Mouse (Mus musculus) spleen, adult 12 weeks (tissue): ENCODE measurements around the gene Exosc2.
A peak's percentile ranks its signal among the peaks of the same experiment; 100 is the strongest.

Source experiments
- DNase-seq: peaks from one replicate; pipeline ENCODE4 v3.0.0; 2022; ENCODE audit warnings: low spot score

The Exosc2 gene

GRCm38 (mm10) chr2:31670551-31671035 is at the start of gene Exosc2:
Exosc2 (plus strand) TSS chr2:31670715.
- peak; percentile 82 for DNase-seq

DNA sequence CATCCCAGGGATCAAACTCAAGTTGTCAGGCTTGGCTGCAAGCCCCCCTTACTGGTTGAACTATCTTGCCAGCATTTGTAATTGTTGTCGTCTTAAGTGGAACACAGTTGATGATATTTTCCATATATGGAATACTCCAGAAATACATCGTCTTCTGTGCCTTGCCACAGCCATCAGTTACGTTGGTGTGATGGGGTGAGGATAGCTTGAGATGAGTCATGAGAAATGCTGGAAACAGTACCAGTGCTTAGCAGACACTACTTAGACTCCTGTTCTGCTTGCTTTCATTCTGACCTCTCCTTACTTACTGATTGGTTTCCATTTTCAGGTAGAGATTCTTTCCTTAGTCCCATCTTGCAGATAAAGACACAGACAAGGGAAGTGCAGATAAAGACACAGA is 37.0 kb upstream of the Exosc2 start:
- no peak for DNase-seq

DNA sequence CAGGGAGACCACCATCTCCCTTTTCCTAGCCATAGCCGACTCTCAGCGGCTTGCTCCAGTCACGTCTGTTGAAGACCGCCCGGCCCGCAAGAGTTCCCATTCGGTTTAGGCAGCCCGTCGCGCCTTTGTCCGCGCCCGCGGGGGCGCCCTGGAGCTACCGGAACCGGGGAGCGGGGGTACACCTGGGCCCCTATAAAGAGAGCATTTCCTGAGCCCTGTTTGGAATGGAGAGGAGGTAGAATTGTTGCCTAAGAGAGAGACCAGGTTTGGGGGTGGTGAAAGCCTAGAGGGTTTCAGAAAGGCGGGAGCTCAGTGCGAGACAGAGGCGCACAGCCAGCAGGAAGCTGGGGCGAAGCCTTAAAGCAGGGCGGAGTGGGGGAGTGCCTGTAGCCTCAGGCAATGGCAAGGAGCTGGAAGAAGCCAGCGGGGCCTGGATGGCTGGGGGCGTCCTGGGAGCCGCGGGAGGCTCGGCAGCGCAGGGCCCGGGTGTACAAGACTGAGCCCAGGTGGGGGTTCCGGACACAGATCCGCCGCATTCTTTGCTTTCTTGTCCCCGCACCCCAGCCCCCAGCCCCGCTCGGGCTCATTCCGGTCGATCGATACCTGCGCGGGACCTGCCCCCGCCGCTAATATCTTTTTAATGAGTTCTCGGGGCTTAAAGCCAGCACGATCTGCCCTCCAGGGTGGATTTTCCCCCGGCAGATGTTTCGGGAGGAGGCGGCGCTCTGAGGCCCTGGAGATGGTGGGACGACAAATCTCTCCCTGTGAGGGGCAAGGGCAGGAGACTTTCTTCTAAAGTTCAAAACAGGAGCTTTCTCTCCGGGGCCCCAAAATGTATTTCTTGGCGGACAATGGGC is 35.0 kb upstream of the Exosc2 start:
- DNase-seq, result no peak

DNA sequence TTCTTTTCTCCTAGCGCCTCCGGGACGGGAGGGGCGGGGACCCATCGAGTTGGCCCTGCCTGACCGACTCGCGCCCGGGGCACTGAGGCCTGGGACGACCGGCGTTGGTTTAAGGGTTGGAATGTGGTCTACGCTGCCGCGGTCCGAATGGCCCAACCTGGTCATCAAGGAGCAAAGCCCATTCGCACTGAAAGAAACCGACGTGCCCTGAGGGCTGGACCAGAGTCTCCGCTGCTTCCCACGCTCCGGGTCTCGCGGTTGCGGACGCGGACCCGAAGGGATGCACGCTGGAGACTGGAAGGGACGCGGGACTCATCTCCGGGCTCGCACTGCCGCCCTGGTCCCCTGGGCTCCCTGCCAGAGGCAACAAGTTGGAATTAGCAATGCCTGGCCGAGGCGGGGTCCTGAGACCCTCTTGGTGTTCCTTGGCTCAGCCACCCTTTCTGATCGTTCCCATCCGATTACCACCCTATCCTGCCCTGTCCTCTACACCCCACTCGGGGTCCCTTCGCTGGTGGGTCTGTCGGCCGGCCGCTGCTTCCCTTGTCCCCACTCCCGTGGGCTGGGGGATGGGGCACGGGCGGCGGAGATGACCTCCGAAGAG is 34.3 kb upstream of the Exosc2 start:
- no peak for DNase-seq

DNA sequence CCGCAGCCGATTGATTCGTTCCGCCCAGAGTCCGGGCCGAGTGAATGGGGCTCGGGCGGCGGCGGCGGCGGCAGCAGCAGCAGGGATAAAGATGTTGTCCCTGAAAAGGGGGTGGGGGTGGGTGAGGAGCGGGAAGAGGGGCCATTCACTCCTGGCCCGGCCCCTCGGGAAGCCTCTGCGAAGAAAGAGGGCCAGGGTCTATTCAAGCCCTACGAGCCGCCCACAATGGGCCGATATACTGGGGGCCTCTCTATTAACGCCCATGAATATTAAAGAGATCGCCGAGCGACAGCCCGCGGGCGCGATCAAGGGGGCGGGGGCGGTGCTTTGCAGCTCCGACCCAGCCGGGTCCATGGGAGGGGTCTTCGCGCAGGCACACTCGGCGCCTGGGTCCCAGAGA is 33.8 kb upstream of the Exosc2 start:
- no peak for DNase-seq

GRCm38 (mm10) chr2:31637311-31637710 is 33.2 kb upstream of the Exosc2 start:
- DNase-seq, result no peak

DNA sequence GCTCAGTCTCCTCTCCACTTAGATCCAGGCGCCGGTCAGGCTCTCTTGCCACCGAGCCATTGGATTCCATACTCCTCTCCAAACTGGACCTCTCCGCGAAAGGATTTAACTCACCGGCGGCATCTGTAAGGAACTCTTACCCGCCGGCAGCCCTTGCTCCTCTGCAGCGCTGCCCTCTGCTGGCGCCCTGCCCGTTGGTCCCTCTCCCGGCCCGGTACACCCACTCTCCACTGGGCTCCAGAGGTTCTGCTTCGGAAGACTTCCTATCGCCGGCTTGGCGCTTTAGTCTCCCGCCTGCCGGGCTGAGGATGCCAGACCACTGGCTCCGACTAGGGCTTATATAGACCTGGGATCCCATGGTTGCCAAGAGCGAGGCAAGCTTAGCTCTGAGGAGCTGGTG is 32.7 kb upstream of the Exosc2 start:
- DNase-seq, result no peak

DNA sequence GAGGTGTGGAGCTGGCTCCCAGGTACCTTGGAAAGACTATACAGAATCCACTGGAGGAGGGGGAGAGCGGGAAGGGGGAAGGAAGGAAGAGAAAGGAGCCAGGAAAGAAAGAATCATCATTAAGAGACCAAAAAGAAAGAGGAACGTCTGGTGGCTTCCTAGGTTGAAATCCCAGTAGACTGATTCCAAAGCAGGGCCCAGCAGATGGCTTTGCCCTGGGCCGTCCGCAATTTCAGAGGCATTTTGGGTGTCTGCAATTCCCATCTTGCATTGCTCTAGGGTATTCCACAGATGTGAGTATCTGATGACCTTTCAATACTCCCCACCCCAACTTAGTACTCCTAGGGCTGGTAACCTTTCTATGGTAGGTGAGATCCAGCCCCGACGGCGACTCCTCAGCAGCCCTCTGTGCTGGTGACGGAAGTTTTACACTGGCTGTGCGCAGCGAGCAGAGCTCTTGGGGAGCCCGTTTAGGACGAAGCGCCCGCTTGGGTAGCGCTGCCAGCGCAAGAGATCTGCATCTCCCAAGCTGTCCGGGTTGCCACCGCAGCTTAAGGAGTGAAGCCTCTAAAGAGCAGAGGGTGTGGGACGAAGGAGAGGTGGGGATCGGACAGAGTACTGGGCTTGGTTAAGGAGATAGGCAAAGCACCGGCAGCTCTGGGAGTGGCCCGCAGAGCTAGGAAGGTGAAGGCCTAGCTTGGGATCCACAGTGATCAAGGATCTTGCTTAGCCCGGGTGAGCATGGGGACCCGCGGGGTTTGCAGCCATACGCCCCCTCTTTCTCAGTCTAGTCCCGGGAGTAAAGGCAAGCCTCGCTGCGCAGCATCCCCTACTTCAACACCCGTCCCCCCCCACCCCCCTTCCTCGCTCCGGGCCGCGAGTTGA is 31.7 kb upstream of the Exosc2 start:
- no peak for DNase-seq

DNA sequence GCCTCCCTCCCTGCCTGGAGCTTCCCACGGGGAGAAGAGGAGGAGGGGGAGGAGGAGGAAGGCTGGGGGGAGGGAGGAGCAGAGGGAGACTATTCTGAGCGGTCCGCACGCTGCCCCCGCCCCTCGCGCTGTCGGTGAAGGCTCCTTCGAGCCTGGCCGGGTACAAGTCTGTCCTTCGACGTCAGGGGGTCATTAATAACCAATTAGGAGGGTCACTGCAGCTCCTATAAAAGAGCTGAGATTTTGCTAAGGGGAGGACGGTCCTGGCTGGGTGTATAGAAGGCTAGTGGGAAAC is 31.1 kb upstream of the Exosc2 start:
- DNase-seq, result no peak

GRCm38 (mm10) chr2:31639901-31640608 is 30.5 kb upstream of the Exosc2 start, which contains the start of gene Prdm12:
Prdm12 (plus strand) TSS chr2:31640037.
- no peak for DNase-seq

DNA sequence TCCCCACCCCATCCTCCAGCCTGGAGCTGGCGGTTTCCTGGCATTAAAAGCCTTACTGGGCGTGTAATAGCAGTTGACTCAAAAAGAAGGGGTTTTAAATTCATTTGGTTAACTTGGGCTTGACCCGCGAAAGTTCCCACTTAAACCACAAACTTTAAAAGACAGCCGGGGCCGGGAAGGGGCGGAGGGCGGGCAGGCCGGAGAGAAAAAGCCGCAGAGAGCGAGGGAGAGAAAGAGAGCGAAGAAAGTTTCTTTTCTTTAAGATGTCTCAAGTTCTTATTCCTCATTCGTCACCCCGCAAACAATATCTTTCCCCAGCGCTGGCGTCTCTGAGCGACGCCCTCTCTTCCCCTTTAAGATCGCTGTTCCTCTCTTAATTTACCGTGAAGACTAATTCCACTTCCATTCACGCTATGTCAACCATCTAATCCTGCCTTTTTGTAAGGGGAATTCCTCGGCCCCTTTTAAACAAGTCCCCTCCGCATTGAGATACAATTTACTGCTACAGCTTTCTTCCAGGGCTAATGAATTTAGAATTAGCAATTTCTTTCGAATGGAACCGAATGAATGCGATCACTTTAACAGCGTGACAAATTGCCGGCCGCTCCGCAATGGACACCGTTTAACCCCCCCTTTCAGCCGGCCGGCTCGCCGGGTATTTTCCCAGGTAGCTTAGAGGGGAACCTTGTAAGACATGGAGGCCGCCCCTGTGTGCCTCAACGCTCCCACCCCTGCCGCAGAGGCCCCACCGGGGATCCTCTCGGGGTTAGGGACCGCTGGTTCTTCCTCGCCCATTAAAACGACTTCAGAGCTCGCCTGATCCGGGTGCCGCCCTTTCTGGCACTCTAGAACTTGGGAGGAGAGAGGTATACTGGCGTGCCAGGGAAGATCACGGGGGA is 29.7 kb upstream of the Exosc2 start:
- no peak for DNase-seq

DNA sequence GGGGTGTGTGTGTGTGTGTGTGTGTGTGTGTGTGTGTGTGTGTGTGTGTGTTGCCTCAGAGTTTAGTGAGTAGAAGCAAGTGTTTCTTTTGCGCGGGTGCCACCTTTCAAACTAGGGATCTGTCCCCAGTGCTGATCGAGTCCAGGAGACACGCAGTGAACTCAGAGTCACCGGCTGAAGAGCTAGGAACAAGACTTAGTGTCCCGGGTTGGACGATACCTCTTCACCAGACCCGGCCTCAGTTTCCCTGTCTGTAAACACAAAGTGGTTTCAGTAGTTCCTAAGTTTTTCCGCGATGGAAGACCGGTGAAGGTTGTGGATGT is 29.0 kb upstream of the Exosc2 start:
- no peak for DNase-seq

DNA sequence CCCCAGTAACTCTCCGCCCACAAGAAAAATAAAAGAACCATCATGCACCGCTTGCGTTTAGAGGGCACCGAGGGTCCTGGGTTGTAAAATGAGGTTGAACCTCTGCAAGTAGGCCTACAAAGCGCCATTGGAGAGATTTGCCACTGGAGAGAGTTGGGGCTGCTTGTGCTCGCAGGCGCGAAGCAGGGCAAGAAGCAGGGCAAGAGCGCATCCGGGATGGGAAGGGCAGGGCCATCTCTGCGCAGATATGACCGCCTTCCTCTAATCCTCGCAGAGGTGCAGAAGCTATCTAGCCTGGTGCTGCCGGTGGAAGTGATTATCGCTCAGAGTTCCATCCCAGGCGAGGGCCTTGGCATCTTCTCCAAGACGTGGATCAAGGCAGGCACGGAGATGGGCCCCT is 28.6 kb upstream of the Exosc2 start:
- no peak for DNase-seq

- DNase-seq, result no peak
Observed at GRCm38 (mm10) chr2:31653971-31654853, 16.3 kb upstream of the Exosc2 start.

DNA sequence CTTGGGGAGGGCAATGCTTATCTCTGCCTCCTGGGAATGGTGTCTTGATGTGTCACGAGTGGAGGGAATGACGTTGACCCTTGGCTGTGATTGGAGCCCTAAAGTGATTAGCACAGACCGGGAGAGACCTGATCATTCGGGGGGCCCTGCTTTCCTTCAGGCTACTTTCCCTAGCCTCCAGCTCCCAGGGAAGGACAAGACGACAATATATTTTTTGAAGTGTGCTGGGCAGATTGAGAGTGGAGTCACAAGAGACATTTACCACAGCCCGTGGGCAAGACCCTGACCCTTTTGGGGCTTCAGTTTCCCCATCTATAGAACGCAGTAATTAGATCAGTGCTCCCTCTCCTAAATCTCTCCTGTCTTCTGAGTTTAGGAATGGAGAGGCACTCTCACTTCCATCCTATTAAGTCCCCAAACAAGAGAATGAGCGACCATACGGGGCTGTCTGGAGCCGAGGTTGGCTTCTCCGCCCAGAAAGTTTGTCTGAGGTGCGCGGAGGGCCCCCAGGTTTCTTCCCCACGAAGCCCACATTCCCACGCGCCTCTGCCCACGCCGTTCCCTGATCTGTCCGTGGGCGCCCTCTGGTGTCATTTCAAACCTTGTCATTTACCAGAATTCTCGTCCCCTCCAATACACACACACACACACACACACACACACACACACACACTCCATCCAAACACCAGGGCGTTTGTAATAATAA is 15.5 kb upstream of the Exosc2 start:
- no peak for DNase-seq

GRCm38 (mm10) chr2:31656374-31656773 is 14.1 kb upstream of the Exosc2 start:
- no peak for DNase-seq

DNA sequence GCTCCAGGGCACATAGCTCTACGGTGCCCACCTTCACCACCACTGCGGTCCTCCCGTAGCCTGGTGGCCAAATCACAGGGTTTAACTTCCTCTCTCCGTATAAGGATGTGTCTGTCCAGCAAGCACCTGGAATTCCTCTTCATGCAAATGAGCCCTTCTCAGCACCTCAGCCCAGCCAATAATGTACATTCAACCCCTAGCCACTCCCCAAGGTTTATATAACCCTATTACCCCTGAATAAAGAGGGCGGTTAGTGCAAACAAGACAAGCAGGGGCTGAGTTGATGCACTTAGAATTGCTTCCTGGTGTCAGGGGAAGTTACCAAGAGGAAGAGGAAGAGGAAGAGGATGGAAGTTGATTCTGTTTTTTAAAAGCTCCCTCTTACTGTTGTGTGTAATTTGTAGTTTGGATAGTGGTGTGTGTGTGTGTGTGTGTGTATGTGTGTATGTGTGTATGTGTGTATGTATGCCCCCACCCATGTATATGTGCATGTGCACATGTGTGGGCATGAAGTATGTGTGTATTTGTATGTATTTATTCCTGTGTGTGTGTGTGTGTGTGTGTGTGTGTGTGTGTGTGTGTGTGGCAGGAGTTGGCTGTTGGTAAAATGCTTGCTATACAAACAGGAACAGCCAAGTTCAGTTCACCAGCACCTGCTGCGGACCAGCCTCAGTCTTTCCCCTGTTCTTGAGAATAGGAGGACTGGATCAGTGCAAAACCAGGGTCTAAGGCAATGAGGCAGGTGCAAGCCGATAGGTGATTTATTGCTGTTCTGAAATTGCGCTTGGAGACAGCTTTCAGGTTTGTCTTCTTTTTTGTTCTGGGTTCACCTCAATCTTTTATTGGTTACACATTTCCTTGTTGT is 7.3 kb upstream of the Exosc2 start:
- no peak for DNase-seq

DNA sequence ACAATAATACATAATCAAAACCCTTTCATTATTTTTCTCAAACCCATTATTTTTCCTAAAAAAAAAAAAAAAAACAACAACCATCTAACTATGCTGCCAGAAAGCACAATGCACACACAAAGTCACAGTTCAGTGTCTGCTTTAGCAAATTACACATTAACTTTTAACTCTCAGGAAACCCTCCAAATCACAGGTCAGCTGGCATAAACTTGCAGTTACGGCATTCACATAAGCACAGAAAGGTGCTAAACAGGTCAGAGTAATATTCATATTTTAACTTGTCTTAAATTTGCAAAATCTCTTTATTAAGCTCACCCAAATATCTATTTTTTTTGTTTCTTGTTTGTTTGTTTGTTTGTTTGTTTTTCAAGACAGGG is 6.7 kb upstream of the Exosc2 start:
- no peak for DNase-seq

- DNase-seq, result no peak
Observed at GRCm38 (mm10) chr2:31667332-31667731, 3.2 kb upstream of the Exosc2 start.
